Mouse (Mus musculus) hindbrain, embryonic 15.5 days (tissue): ENCODE data around the gene Rnf181. TPM values are rescaled to one million over a fixed set of nuclear protein-coding genes. Genes with fewer than 3 reads are reported as not detected.

ENCODE experiments used
- ATAC-seq: fragments of 200-750 bp; cut with Nextera tagmentation; 2 replicates; pipeline ENCODE4 v1.8.0; 2017; ENCODE audit warnings: low read depth, moderate number of reproducible peaks, moderate TSS enrichment; ENCODE audit not compliant: low FRiP score
- H3K27ac ChIP-seq: fragments of 300-500 bp; sonication (generic); replicated peaks from 2 replicates; pipeline ENCODE4 v1.5.1; 2015; ENCODE audit warnings: mild to moderate bottlenecking, inconsistent platforms
- H3K27me3 ChIP-seq: fragments of 300-500 bp; sonication (generic); 2 replicates; pipeline ENCODE4 v1.6.1; 2015; ENCODE audit warnings: control low read depth, inconsistent platforms
- H3K36me3 ChIP-seq: fragments of 300-500 bp; sonication (generic); 2 replicates; pipeline ENCODE4 v1.6.1; 2015; ENCODE audit warnings: control low read depth, inconsistent platforms
- H3K4me1 ChIP-seq: fragments of 300-500 bp; sonication (generic); replicated peaks from 2 replicates; pipeline ENCODE4 v1.6.1; 2015; ENCODE audit warnings: control low read depth, inconsistent platforms
- H3K4me2 ChIP-seq: fragments of 300-500 bp; sonication (generic); 2 replicates; pipeline ENCODE4 v1.6.1; 2015; ENCODE audit warnings: moderate library complexity, mild to moderate bottlenecking, inconsistent platforms
- H3K4me3 ChIP-seq: fragments of 300-500 bp; sonication (generic); 2 replicates; pipeline ENCODE4 v1.5.1; 2015; ENCODE audit warnings: mild to moderate bottlenecking, inconsistent platforms
- H3K9ac ChIP-seq: fragments of 300-500 bp; sonication (generic); 2 replicates; pipeline ENCODE4 v1.6.1; 2015; ENCODE audit warnings: inconsistent platforms
- H3K9me3 ChIP-seq: fragments of 300-500 bp; sonication (generic); 2 replicates; pipeline ENCODE4 v1.6.1; 2016; ENCODE audit warnings: control low read depth, inconsistent platforms
- WGBS: fragments of 180-500 bp; shearing (Covaris S2); methylation state at CpG from one replicate; pipeline ENCODE4 v1.1.7; 2015; 5-methylcytosine and 5-hydroxymethylcytosine counted together
- polyA plus RNA-seq: library from polyadenylated mRNA; unstranded; fragments of >200 nt; fragmentation: Nextera tagmentation; extraction: Ambion mirVana; gene quantifications from 2 replicates; pipeline ENCODE4 v1.2.1, GENCODE M21; 2015

Rnf181 gene
- polyA plus RNA-seq, 1 experiment from 2014 or later, result 135 TPM

- no peak overlapping the region for H3K9ac ChIP-seq
- no peaks in the 10 kb centered on the region for H3K36me3 ChIP-seq
- no peak for ATAC-seq
- H3K9me3 ChIP-seq, result no peaks in the 10 kb centered on the region
- H3K27ac ChIP-seq, result no peak overlapping the region
- H3K4me3 ChIP-seq, result no peak overlapping the region
- H3K27me3 ChIP-seq, result peaks cover 18% of the 10 kb centered on the region
- WGBS, result 86% methylated on average over 5 of the region's 5 CpGs
- H3K4me2 ChIP-seq, result no peak overlapping the region
- H3K4me1 ChIP-seq, result peaks cover 10% of the 10 kb centered on the region; the same call in 1 of the 2 replicates
Observed at GRCm38 (mm10) chr6:72392341-72392740, 25.6 kb upstream of the Rnf181 start.

GRCm38 (mm10) chr6:72390795-72391521 is 24.2 kb upstream of the Rnf181 start:
- Histone ChIP-seq H3K9me3 (no peaks in the 10 kb centered on the region), H3K9ac (0 out of 2 replicates have a peak overlapping the region, but pooled peaks have one; percentile 14), H3K4me2 (peak overlapping the region; percentile 56), H3K36me3 (no peaks in the 10 kb centered on the region), H3K27ac (no peak overlapping the region), H3K27me3 (peaks cover 18% of the 10 kb centered on the region), H3K4me3 (peak overlapping the region; percentile 34; the same call in 1 of the 2 replicates), H3K4me1 (peaks cover 10% of the 10 kb centered on the region; the same call in 1 of the 2 replicates)
- ATAC-seq, result no peak
- WGBS, result 19% methylated on average over 12 of the region's 12 CpGs

- H3K36me3 ChIP-seq, result no peaks in the 10 kb centered on the region
- 2% methylated on average over 33 of the region's 33 CpGs for WGBS
- H3K9ac ChIP-seq, result peak within 1 kb of the TSS; percentile 14; the same call in 1 of the 2 replicates
- peak within 1 kb of the TSS; percentile 56 for H3K4me2 ChIP-seq
- H3K4me1 ChIP-seq, result peaks cover 10% of the 10 kb centered on the region; the same call in 1 of the 2 replicates
- H3K9me3 ChIP-seq, result no peaks in the 10 kb centered on the region
- H3K4me3 ChIP-seq, result peak within 1 kb of the TSS; percentile 34
- H3K27me3 ChIP-seq, result peaks cover 18% of the 10 kb centered on the region
- ATAC-seq, result peak; percentile 66; the same call in 1 of the 2 replicates
- peak within 1 kb of the TSS; percentile 58 for H3K27ac ChIP-seq
Observed at GRCm38 (mm10) chr6:72389941-72390771, 23.4 kb upstream of the Rnf181 start, which contains the start of gene Vamp8. TSS of gene Vamp8 (minus strand) at chr6:72390703.

DNA sequence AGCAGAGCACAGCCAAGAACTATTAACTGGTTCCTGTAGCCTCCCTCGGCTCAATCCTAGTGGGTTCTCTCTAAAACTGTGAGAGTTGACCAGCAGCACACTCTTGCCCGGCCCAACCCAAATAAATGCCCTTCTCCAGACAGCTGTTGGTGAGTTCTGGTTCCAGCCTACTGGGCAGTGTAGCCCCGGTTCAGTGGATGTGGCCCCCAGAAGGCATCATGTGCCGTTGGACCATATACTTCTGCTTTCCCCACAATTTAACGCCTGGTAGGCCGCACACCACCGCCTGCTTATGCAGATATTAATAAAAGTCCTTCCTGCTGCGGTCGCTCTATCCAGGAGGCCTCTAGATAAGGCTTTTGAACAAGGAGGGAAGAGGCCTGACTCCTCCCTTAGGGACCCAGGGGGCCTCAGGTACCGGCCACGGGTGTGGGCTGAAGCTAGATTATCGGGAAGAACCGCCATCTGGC is 22.8 kb upstream of the Rnf181 start:
- Histone ChIP-seq H3K9ac (no peak overlapping the region), H3K9me3 (no peaks in the 10 kb centered on the region), H3K4me3 (peak overlapping the region; percentile 34), H3K4me2 (peak overlapping the region; percentile 56), H3K36me3 (no peaks in the 10 kb centered on the region), H3K27ac (0 out of 2 replicates have a peak overlapping the region, but pooled peaks have one; percentile 58), H3K27me3 (peaks cover 18% of the 10 kb centered on the region), H3K4me1 (peaks cover 10% of the 10 kb centered on the region; the same call in 1 of the 2 replicates)
- ATAC-seq, result 0 out of 2 replicates have a peak, but pooled peaks have one; percentile 30
- WGBS, result 35% methylated on average over 13 of the region's 13 CpGs

GRCm38 (mm10) chr6:72388791-72389329 is 22.1 kb upstream of the Rnf181 start:
- 93% methylated on average over 6 of the region's 6 CpGs for WGBS

DNA sequence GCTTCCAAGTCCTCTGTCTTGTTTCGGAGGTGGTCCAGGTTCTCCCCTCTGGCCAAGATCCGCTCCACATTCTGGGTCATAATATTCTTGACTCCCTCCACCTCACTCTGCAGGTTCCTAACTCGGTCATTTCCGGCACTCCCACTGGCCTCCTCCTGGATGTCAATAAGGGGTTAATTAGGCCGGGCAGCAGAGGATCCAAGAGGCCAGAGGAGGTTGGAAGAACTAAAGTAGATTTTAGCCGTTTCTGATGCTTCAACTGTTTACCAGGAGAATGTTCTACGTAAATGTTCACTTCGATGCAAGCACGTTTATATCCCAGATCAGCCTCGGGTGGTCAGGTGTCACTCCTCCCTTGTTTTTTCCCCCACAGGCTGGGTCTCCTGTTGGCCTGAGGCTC is 21.5 kb upstream of the Rnf181 start:
- ATAC-seq, result no peak
- H3K4me3 ChIP-seq, result no peak overlapping the region
- no peak overlapping the region for H3K4me2 ChIP-seq
- peaks cover 10% of the 10 kb centered on the region; the same call in 1 of the 2 replicates for H3K4me1 ChIP-seq
- WGBS, result 78% methylated on average over 10 of the region's 10 CpGs
- peaks cover 18% of the 10 kb centered on the region for H3K27me3 ChIP-seq
- H3K27ac ChIP-seq, result no peak overlapping the region
- no peak overlapping the region for H3K9ac ChIP-seq
- no peaks in the 10 kb centered on the region for H3K36me3 ChIP-seq
- H3K9me3 ChIP-seq, result no peaks in the 10 kb centered on the region

More at GRCm38 (mm10) chr6:72388791-72389329, 22.1 kb upstream of the Rnf181 start:
- H3K4me3 ChIP-seq, result no peak overlapping the region
- peaks cover 18% of the 10 kb centered on the region for H3K27me3 ChIP-seq
- no peaks in the 10 kb centered on the region for H3K36me3 ChIP-seq
- ATAC-seq, result no peak
- peaks cover 10% of the 10 kb centered on the region; the same call in 1 of the 2 replicates for H3K4me1 ChIP-seq
- no peaks in the 10 kb centered on the region for H3K9me3 ChIP-seq
- H3K9ac ChIP-seq, result no peak overlapping the region
- H3K4me2 ChIP-seq, result no peak overlapping the region
- no peak overlapping the region for H3K27ac ChIP-seq

- H3K4me3 ChIP-seq, result no peak overlapping the region
- no peaks in the 10 kb centered on the region for H3K36me3 ChIP-seq
- WGBS, result 71% methylated on average over 3 of the region's 3 CpGs
- no peak for ATAC-seq
- peaks cover 18% of the 10 kb centered on the region for H3K27me3 ChIP-seq
- no peak overlapping the region for H3K4me2 ChIP-seq
- no peak overlapping the region for H3K9ac ChIP-seq
- no peak overlapping the region for H3K27ac ChIP-seq
- H3K9me3 ChIP-seq, result no peaks in the 10 kb centered on the region
- peaks cover 10% of the 10 kb centered on the region; the same call in 1 of the 2 replicates for H3K4me1 ChIP-seq
Observed at GRCm38 (mm10) chr6:72387816-72388215, 21.1 kb upstream of the Rnf181 start.

DNA sequence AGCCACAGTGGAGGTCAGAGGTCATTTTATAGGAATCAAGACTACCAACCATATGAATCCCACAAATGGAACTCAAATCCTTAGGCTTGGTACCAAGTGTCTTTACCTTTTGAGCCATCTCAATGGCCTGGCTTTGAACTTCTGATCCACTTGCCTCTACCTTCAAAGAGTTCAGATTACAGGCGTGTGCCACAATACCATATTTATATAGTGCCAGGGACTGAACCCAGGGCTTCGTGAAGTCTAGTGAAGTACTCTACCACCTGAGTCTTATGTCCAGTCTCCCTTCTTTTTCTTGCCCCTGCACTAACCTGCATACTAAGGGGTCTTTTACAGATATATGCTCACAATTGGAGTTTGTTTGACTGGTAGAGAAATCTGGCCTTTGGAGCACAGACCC is 19.8 kb upstream of the Rnf181 start:
- Histone ChIP-seq H3K27ac (no peak overlapping the region), H3K4me1 (peaks cover 10% of the 10 kb centered on the region; the same call in 1 of the 2 replicates), H3K4me2 (no peak overlapping the region), H3K9me3 (no peaks in the 10 kb centered on the region), H3K9ac (no peak overlapping the region), H3K4me3 (no peak overlapping the region), H3K27me3 (peaks cover 18% of the 10 kb centered on the region), H3K36me3 (no peaks in the 10 kb centered on the region)
- ATAC-seq, result no peak
- WGBS, result 95% methylated on average over 2 of the region's 2 CpGs

GRCm38 (mm10) chr6:72385258-72385657 is 18.5 kb upstream of the Rnf181 start:
- no peak for ATAC-seq
- Histone ChIP-seq H3K36me3 (no peaks in the 10 kb centered on the region), H3K9ac (no peak overlapping the region), H3K27me3 (peaks cover 20% of the 10 kb centered on the region), H3K4me3 (no peak overlapping the region), H3K4me1 (peaks cover 10% of the 10 kb centered on the region), H3K9me3 (no peaks in the 10 kb centered on the region), H3K4me2 (no peak overlapping the region), H3K27ac (no peak overlapping the region)
- WGBS, result 94% methylated on average over 4 of the region's 4 CpGs

DNA sequence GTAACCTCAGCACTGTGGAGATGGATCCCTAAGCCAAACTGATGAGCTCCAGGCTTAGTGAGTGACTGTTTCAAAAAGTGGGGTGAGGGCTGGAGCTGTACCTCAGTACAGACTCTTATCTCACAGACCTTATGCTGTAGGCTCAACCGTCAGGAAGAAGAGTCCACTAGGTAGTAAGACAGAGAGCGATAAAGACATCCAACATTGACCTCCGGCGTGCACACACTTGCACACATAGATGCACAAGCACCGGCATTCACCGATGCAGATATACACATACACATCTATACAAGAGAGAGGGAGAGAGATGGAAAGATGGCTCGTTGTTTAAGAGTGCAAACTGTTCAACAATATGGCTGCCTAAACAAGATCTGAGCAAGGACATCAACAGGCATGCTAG is 17.2 kb upstream of the Rnf181 start:
- no peaks in the 10 kb centered on the region for H3K9me3 ChIP-seq
- H3K36me3 ChIP-seq, result no peaks in the 10 kb centered on the region
- no peak for ATAC-seq
- H3K27me3 ChIP-seq, result peaks cover 20% of the 10 kb centered on the region
- H3K4me2 ChIP-seq, result no peak overlapping the region
- peaks cover 6% of the 10 kb centered on the region; the same call in 1 of the 2 replicates for H3K4me1 ChIP-seq
- no peak overlapping the region for H3K4me3 ChIP-seq
- H3K27ac ChIP-seq, result no peak overlapping the region
- 95% methylated on average over 7 of the region's 7 CpGs for WGBS
- H3K9ac ChIP-seq, result no peak overlapping the region

GRCm38 (mm10) chr6:72383142-72383820 is 16.5 kb upstream of the Rnf181 start:
- no peak for ATAC-seq
- Histone ChIP-seq H3K27ac (no peak overlapping the region), H3K4me3 (no peak overlapping the region), H3K27me3 (peaks cover 24% of the 10 kb centered on the region), H3K9me3 (no peaks in the 10 kb centered on the region), H3K36me3 (no peaks in the 10 kb centered on the region), H3K4me1 (peaks cover 6% of the 10 kb centered on the region; the same call in 1 of the 2 replicates), H3K4me2 (no peak overlapping the region), H3K9ac (no peak overlapping the region)
- 85% methylated on average over 6 of the region's 6 CpGs for WGBS
